ENCODE assay signal across 31 mouse cellular contexts in the genomic region with DNA sequence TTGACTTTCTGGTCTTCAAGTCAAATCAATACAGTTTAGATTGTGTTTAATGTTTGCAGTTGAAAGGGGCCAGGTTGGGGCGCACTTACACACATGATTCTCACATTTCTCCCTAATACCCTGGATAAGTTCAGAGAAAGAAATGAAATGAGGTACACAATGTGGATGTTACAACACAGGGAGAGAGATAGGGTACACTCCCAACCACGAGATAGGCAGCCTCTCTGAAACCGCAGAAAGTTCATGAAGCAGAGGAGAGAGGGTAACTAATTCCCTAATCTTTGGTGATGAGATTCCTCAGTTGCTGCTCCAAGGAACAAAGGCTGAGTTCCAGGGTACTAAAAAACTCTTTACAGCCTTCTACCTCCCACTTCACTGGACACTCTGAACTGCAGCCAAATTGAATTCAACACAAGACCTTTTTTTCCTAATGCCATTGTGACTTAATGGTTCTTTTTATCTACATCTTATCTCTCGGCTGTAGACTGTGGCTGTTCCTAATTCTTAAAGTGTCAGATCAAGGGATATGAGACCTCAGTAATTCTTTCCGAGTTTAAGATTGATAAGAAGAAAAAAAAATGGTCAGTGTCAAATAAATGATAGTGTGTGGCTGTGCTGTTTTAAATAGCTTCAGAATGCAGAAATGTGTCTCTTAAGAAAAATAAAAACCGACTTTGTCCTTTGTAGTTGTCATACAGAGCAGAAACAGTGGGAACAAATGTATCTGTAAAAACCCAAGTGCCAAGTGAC.
DNase-seq lines count a peak whose midpoint lies in the region; ATAC-seq and TF ChIP-seq lines count a peak whose summit lies in the region.
"Had no signal": no experiment of that assay in that cellular context is flagged by ENCODE, and none has a peak within 500 bp of the region (broad histone marks: within the 10 kb centered on the region; RNA-seq: fewer than 3 reads in every experiment).

No protein-coding gene starts in this region.

- H3K4me1 ChIP-seq in kidney, postnatal 0 days (replicated peaks; ENCODE audit: insufficient read depth, low read length), result no peaks in the 10 kb centered on the region
- H3K4me1 ChIP-seq in lung, embryonic 15.5 days, result 0 out of 2 replicates have a peak, but pooled peaks cover 11% of the 10 kb centered on the region
- peaks cover 21 to 31% of the 10 kb centered on the region in 2 experiments for H3K4me1 ChIP-seq in MEL (ENCODE audit: control insufficient read depth in 1 of 2, insufficient read depth in 2 of 2, low read length in 2 of 2)
- H3K4me1 ChIP-seq: forebrain, embryonic 13.5 days; hindbrain, embryonic 13.5 days; limb, embryonic 15.5 days; midbrain, embryonic 13.5 days had no signal

- no peak for TF ChIP-seq POLR2A in MEL (IDR thresholded peaks at IDR 0.05; ENCODE audit: control insufficient read depth in 1 of 2, insufficient read depth in 1 of 2, low read depth in 1 of 2, low read length in 2 of 2, poor library complexity in 1 of 2)

- H3K27me3 ChIP-seq in kidney, postnatal 0 days (ENCODE audit: insufficient read depth, low read length), result no peaks in the 10 kb centered on the region
- no peaks in the 10 kb centered on the region for H3K27me3 ChIP-seq in lung, embryonic 15.5 days
- no peaks in the 10 kb centered on the region for H3K27me3 ChIP-seq in MEL (ENCODE audit: control insufficient read depth in 1 of 2, insufficient read depth in 2 of 2, low read length in 2 of 2)
- H3K27me3 ChIP-seq: forebrain, embryonic 13.5 days; heart, embryonic 15.5 days; hindbrain, embryonic 13.5 days; limb, embryonic 15.5 days; megakaryocyte, embryonic 14.5 days; midbrain, embryonic 13.5 days had no signal

- H3K9me3 ChIP-seq in kidney, postnatal 0 days (replicated peaks; ENCODE audit: low read length), result no peaks in the 10 kb centered on the region
- no peaks in the 10 kb centered on the region for H3K9me3 ChIP-seq in lung, embryonic 15.5 days
- no peaks in the 10 kb centered on the region for H3K9me3 ChIP-seq in MEL (replicated peaks; ENCODE audit: insufficient read depth, low read length)
- H3K9me3 ChIP-seq: forebrain, embryonic 13.5 days; heart, embryonic 10.5 days; heart, embryonic 15.5 days; hindbrain, embryonic 13.5 days; limb, embryonic 10.5 days; limb, embryonic 15.5 days; megakaryocyte, embryonic 14.5 days; midbrain, embryonic 13.5 days had no signal

- no peak for TF ChIP-seq CTCF in kidney, postnatal 0 days (IDR thresholded peaks at IDR 0.05; ENCODE audit: low read depth)
- no peak for TF ChIP-seq CTCF in MEL (IDR thresholded peaks at IDR 0.05 in 2 of 3, conservative IDR thresholded peaks at IDR 0.05 in 1 of 3; ENCODE audit: control insufficient read depth in 1 of 3, insufficient read depth in 1 of 3, low read depth in 2 of 3, low read length in 3 of 3, poor library complexity in 1 of 3, severe bottlenecking in 1 of 3)

- H3K27ac ChIP-seq in kidney, postnatal 0 days, result no peak overlapping the region
- peak overlapping the region; percentile 61 for H3K27ac ChIP-seq in lung, embryonic 15.5 days
- H3K27ac ChIP-seq in MEL (ENCODE audit: control insufficient read depth, low read depth, low read length), result peak overlapping the region; percentile 81
- H3K27ac ChIP-seq: forebrain, embryonic 13.5 days; heart, embryonic 10.5 days; heart, embryonic 15.5 days; hindbrain, embryonic 13.5 days; limb, embryonic 10.5 days; limb, embryonic 15.5 days; midbrain, embryonic 13.5 days; stomach, postnatal 0 days had no signal

- no peaks in the 10 kb centered on the region for H3K36me3 ChIP-seq in kidney, postnatal 0 days (ENCODE audit: insufficient read depth, low read length)
- H3K36me3 ChIP-seq in lung, embryonic 15.5 days, result no peaks in the 10 kb centered on the region
- H3K36me3 ChIP-seq in MEL (ENCODE audit: control insufficient read depth in 1 of 2, insufficient read depth in 2 of 2, low read length in 2 of 2), result peaks cover 0 to 49% of the 10 kb centered on the region in 2 experiments; a peak in 2 of 4 replicates
- H3K36me3 ChIP-seq: heart, embryonic 10.5 days; heart, embryonic 15.5 days; hindbrain, embryonic 13.5 days; limb, embryonic 10.5 days; limb, embryonic 15.5 days; midbrain, embryonic 13.5 days had no signal

- ATAC-seq in kidney, postnatal 0 days (replicated peaks; ENCODE audit: low FRiP score, low read depth), result no peak
- ATAC-seq in lung, embryonic 15.5 days (ENCODE audit: borderline replicate concordance, extremely low read depth, low FRiP score, low TSS enrichment), result no peak
- ATAC-seq in megakaryocyte progenitor cell, adult 5-6 weeks (replicated peaks; ENCODE audit: poor library complexity), result peak; percentile 35
- ATAC-seq: activated CD4-positive, CD25-positive, alpha-beta regulatory T cell, adult 4 months; forebrain, embryonic 13.5 days; intestine, postnatal 0 days; midbrain, embryonic 13.5 days had no signal

- H3K9ac ChIP-seq in kidney, postnatal 0 days (ENCODE audit: low read depth, low read length), result no peak overlapping the region
- H3K9ac ChIP-seq in lung, embryonic 15.5 days, result no peak overlapping the region
- no peak overlapping the region for H3K9ac ChIP-seq in MEL (ENCODE audit: control insufficient read depth, low read depth, low read length, poor library complexity, severe bottlenecking)
- H3K9ac ChIP-seq: forebrain, embryonic 13.5 days; heart, embryonic 15.5 days; hindbrain, embryonic 13.5 days; limb, embryonic 15.5 days; midbrain, embryonic 13.5 days had no signal

- H3K4me3 ChIP-seq in kidney, postnatal 0 days (replicated peaks; ENCODE audit: low read depth, low read length), result no peak overlapping the region
- no peak overlapping the region for H3K4me3 ChIP-seq in lung, embryonic 15.5 days
- no peak overlapping the region for H3K4me3 ChIP-seq in MEL (ENCODE audit: control insufficient read depth in 1 of 2, insufficient read depth in 1 of 2, low read depth in 2 of 2, low read length in 2 of 2)
- H3K4me3 ChIP-seq: forebrain, embryonic 13.5 days; heart, embryonic 10.5 days; heart, embryonic 15.5 days; hindbrain, embryonic 13.5 days; limb, embryonic 10.5 days; limb, embryonic 15.5 days; megakaryocyte, embryonic 14.5 days; midbrain, embryonic 13.5 days had no signal

- no peak overlapping the region for H3K4me2 ChIP-seq in kidney, postnatal 0 days (ENCODE audit: low read length)
- H3K4me2 ChIP-seq in lung, embryonic 15.5 days, result no peak overlapping the region
- H3K4me2 ChIP-seq: forebrain, embryonic 13.5 days; heart, embryonic 15.5 days; hindbrain, embryonic 13.5 days; limb, embryonic 15.5 days; midbrain, embryonic 13.5 days had no signal

- DNase-seq in kidney, postnatal 0 days (ENCODE audit: low spot score), result peak; percentile 31
- DNase-seq in kidney, postnatal 25 days, result no peak
- no peak for DNase-seq in lung, adult 18-20 months
- peak; percentile 65 for DNase-seq in MEL (ENCODE audit: low read depth, low spot score)
- no peak for DNase-seq in cerebellum, adult 9-11 months
- DNase-seq in layer of hippocampus, postnatal 25 days (ENCODE audit: extremely low spot score in 1 of 2, low spot score in 1 of 2), result no peak
- DNase-seq: adrenal gland, adult 8-10 months; cerebellum, adult 2 months; cerebellum, postnatal 25 days; gastrocnemius, postnatal 14 days; heart, adult 11 months; heart, postnatal 4 days; kidney, adult 9 months; kidney, postnatal 4 days; layer of hippocampus, postnatal 36 days; right cerebral cortex, postnatal 4 days; thymus, adult 18-20 months; thymus, postnatal 25 days had no signal

- peak; percentile 55 to 76 for TF ChIP-seq EP300 in MEL (IDR thresholded peaks at IDR 0.05; ENCODE audit: low read depth in 1 of 2, low read length in 2 of 2)

- 42% methylated on average over 6 of the region's 6 CpGs for WGBS in kidney, postnatal 0 days
- WGBS in lung, embryonic 15.5 days, result 26% methylated on average over 6 of the region's 6 CpGs

- no peak for TF ChIP-seq RAD21 in MEL (IDR thresholded peaks at IDR 0.05; ENCODE audit: low read depth, low read length)

- no peaks in the 10 kb centered on the region for H3K79me2 ChIP-seq in MEL (ENCODE audit: control insufficient read depth, insufficient read depth, low read length, poor library complexity)

TF ChIP-seq in MEL, 35 proteins besides CTCF, POLR2A, EP300 and RAD21:
- TF ChIP-seq MAFK (IDR thresholded peaks at IDR 0.05; ENCODE audit: borderline replicate concordance, low read depth, low read length) (0 out of 2 replicates have a peak, but pooled peaks have one; percentile 11), SMC3 (IDR thresholded peaks at IDR 0.05; ENCODE audit: low read depth, low read length) (no peak), ZKSCAN1 (IDR thresholded peaks at IDR 0.05; ENCODE audit: low read depth, low read length) (no peak), HCFC1 (IDR thresholded peaks at IDR 0.05; ENCODE audit: low read depth, low read length) (no peak), TCF12 (IDR thresholded peaks at IDR 0.05; ENCODE audit: low read depth, low read length) (peak; percentile 55), RCOR1 (IDR thresholded peaks at IDR 0.05; ENCODE audit: low read depth, low read length) (peak; percentile 79; the same call in 1 of the 2 replicates), MYC (IDR thresholded peaks at IDR 0.05; ENCODE audit: low read depth, low read length) (peak; percentile 73; the same call in 1 of the 2 replicates), GATA1 (IDR thresholded peaks at IDR 0.05; ENCODE audit: low read depth, low read length) (peak; percentile 80), ZNF384 (IDR thresholded peaks at IDR 0.05; ENCODE audit: low read depth, low read length) (peak; percentile 92), ETS1 (IDR thresholded peaks at IDR 0.05; ENCODE audit: low read depth, low read length) (peak; percentile 42; the same call in 1 of the 2 replicates), MAZ (IDR thresholded peaks at IDR 0.05; ENCODE audit: low read depth, low read length) (0 out of 2 replicates have a peak, but pooled peaks have one; percentile 12), NRF1 (IDR thresholded peaks at IDR 0.05; ENCODE audit: insufficient read depth, low read depth, low read length, poor library complexity, severe bottlenecking) (no peak)

Comparison
In these comparisons a context has a peak if more than half of its experiments do, and no peak if none do; other contexts are left out.
1. DNase-seq: peak in kidney, postnatal 0 days (single experiment) and MEL (single experiment); none in kidney, postnatal 25 days (0 of 2), lung, adult 18-20 months (0 of 2), cerebellum, adult 9-11 months (single experiment) and layer of hippocampus, postnatal 25 days (0 of 2).